ENCODE assay signal across 26 mouse cellular contexts in the genomic region with DNA sequence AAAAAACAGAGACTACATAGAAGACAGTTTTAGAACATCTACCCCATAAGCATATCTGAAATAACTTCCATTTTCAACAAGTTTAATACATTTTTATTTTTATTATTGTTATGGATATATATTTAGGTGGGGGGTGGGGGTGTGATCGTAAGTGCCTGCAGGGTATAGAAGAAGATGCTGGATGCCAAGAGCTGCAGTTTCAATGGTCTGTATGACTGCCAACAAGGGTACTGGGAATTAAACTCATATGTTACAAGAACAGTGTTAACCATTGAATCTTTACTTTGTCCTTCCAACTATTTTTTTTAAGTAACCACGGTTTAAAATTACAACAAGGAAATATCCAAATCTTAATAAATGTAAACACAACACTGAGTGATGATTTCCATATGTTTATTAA.
"Had no signal": no experiment of that assay in that cellular context is flagged by ENCODE, and none has a peak within 500 bp of the region (broad histone marks: within the 10 kb centered on the region; RNA-seq: fewer than 3 reads in every experiment).

No protein-coding gene starts in this region.

- DNase-seq: gastrocnemius, postnatal 10 days; gastrocnemius, postnatal 25 days; heart, adult 18-20 months; heart, postnatal 10 days; heart, postnatal 4 days; kidney, adult 18-20 months; kidney, adult 8-10 months; kidney, postnatal 10 days; kidney, postnatal 25 days; kidney, postnatal 4 days; liver; liver, embryonic 13.5 days had no signal

- H3K27me3 ChIP-seq: heart, embryonic 12.5 days; hindbrain, embryonic 12.5 days; intestine, embryonic 15.5 days; limb, embryonic 12.5 days; liver, embryonic 13.5 days had no signal

- H3K9ac ChIP-seq: heart, embryonic 12.5 days; hindbrain, embryonic 12.5 days; hindbrain, embryonic 14.5 days; intestine, embryonic 15.5 days; limb, embryonic 12.5 days; liver, embryonic 13.5 days had no signal

- H3K36me3 ChIP-seq: heart, embryonic 10.5 days; heart, embryonic 12.5 days; hindbrain, embryonic 10.5 days; hindbrain, embryonic 12.5 days; intestine, embryonic 15.5 days; limb, embryonic 10.5 days; limb, embryonic 12.5 days; liver, embryonic 13.5 days had no signal

- H3K9me3 ChIP-seq: heart, embryonic 10.5 days; heart, embryonic 12.5 days; hindbrain, embryonic 10.5 days; hindbrain, embryonic 12.5 days; intestine, embryonic 15.5 days; limb, embryonic 10.5 days; limb, embryonic 12.5 days; liver, embryonic 13.5 days had no signal

- ATAC-seq: hindbrain, embryonic 16.5 days; inflammation-experienced regulatory T-cells, adult 6 months; intestine, embryonic 15.5 days; intestine, postnatal 0 days had no signal

- H3K4me2 ChIP-seq: heart, embryonic 12.5 days; hindbrain, embryonic 12.5 days; hindbrain, embryonic 14.5 days; intestine, embryonic 15.5 days; limb, embryonic 12.5 days; liver, embryonic 11.5 days; liver, embryonic 13.5 days had no signal

- H3K27ac ChIP-seq: heart, embryonic 10.5 days; hindbrain, embryonic 10.5 days; hindbrain, embryonic 12.5 days; hindbrain, embryonic 14.5 days; intestine, embryonic 15.5 days; layer of hippocampus, adult 2 months; left cerebral cortex, adult 2 months; limb, embryonic 10.5 days; limb, embryonic 12.5 days; liver, embryonic 13.5 days had no signal

- H3K4me3 ChIP-seq: heart, embryonic 10.5 days; heart, embryonic 12.5 days; hindbrain, embryonic 10.5 days; hindbrain, embryonic 12.5 days; intestine, embryonic 15.5 days; layer of hippocampus, adult 2 months; left cerebral cortex, adult 2 months; limb, embryonic 10.5 days; limb, embryonic 12.5 days; liver, embryonic 13.5 days had no signal

- H3K4me1 ChIP-seq: heart, embryonic 10.5 days; heart, embryonic 12.5 days; hindbrain, embryonic 10.5 days; hindbrain, embryonic 12.5 days; intestine, embryonic 15.5 days; limb, embryonic 10.5 days; limb, embryonic 12.5 days; liver, embryonic 13.5 days had no signal
